Mouse (Mus musculus): Measurements from ENCODE around the gene Ttc23l.

Ttc23l gene

DNA sequence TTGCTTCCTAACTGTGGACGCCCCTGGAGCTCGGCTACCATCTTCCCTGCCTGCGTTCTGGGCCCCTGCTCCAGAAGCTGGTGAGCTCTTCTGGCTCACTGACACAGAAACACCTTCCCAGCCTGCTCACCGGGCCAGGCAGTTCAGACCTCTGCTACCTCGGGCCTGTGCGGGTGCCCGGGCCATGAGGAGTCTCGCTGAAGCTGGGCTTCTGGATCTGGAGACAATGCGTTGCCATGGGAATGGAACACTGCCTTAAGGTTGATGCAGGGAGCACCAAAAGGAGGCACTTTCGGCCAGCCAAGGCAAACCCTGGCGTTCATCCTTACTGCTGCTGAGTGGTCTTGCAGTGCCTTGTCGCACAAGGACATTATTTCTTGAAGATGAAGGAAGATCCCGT is at the start of gene Ttc23l:
Gene Ttc23l (minus strand): TSS at position 204 of the 400 bp plus-strand sequence.
- 87% methylated on average over 13 of the region's 13 CpGs for WGBS

DNA sequence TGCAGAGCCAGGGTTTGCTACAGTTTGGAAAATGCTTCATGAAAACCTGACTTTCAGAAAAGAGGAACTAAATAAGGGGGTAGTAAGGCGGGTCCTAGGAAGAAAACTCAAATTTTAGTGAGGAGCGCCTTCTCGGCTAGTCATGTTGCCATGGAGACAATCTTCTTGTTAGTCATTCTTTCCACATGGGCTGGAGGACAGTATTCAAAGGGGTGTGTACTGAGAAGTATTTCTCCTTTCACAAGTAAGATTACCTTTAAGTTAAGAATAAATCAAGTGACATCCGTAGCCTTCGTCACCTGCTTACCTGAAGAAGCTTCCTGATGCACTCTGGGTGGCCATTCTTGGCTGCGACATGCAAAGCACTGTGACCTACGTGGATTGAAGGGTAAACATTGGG is 40.9 kb upstream of the Ttc23l start:
- WGBS, result 59% methylated on average over 7 of the region's 7 CpGs

DNA sequence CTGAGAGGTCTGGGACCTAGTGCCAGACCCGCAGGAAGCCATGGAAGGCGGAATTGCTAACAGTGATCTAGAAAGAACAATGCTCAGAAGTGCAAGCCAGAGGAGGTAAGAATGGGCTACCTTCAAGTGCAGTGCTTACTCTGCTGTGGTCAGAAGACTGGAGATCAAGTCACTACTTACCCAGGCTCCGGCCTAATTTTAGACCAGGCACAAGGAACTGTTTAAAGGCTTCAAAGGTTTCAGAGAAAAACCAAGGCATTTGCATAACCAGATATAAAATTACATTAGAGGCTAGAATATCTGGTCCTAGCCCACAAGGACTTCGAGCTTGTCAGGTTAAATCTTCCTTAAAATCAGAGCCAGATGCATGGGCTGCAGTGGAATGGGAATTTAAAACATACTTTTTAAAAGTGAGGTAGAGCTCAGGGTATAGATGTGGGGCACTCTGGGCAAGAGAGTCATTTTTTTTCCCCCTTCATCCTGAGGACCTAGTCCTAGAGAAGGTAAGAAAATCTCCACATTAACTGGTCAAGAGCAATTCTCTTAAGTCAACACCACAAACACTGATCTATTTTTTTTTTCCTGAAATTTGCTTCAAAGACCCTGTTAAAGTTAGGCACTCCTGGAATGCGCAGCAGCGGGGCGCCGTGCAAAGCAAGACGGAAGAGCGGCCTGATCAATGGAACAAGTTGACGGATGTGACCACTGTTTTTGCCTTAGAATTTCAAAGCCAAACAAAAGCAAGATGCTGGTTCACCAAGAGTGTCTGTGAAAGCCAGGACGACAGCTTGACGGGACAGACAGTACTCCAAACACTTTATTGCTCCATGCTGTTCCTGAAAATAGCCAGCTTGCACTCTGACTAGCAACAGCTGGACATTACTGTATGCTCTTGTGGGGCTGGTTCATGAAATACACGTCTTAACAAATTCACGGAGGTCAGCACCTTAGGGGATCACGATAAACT is 40.1 kb upstream of the Ttc23l start:
- WGBS, result 77% methylated on average over 16 of the region's 16 CpGs

DNA sequence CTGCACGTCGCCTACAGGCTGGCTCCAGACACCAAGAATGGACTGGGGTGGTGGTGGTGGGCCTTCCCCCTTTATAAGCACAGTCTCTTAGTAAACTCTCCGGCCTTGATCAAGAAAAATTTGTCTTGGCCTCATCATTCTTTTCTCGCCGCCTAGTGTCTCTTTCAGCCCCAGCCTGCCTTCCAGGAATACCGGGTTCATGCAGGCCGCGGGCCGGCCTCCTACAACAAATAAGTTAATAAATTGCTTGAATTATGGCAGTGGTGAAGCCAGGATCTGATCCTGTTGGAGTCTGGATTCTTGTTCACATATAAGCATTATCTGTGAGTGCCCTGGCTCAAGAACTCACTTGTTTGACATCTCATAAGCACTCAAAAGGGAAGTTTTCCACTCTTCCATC is 38.4 kb upstream of the Ttc23l start:
- WGBS, result 95% methylated on average over 9 of the region's 9 CpGs

DNA sequence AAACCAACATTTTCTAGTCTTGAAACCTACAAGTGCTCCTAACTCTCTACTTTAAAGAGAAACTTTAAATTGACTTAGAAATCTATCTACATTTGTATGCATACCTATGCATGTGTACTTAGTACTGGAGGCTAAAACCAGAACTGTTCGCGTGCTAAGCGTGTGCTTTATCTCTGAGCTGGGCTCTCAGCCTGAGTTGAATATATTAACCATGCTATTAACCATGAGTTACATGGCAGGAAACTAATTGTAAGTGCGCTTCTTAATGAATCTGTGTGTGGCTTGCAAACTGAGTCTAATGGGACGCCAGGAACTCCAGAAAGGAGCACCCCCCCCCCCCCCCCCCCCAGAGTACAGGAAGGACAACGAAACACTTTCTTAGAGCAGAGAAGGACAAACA is 36.9 kb upstream of the Ttc23l start:
- 64% methylated on average over 6 of the region's 6 CpGs for WGBS

DNA sequence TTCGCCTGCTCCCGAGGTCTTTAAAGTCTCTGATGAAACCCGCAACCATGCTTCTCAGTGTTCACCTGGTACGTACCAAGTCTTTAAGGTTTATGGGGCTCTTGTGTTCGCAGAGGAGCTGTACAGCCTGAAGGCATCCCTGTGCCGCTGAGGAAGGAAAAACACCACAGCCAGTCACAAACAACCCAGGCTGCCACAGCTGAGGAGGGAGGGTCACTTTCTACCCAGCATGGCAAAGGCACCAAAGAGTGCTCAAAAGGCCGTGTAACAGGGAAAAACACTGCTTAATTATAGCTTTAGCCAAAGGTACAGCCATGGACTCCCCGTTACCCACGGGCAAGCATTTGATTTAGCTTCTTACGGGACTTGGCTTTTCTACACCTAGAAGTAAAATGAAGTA is 36.4 kb upstream of the Ttc23l start:
- WGBS, result 81% methylated on average over 10 of the region's 10 CpGs

DNA sequence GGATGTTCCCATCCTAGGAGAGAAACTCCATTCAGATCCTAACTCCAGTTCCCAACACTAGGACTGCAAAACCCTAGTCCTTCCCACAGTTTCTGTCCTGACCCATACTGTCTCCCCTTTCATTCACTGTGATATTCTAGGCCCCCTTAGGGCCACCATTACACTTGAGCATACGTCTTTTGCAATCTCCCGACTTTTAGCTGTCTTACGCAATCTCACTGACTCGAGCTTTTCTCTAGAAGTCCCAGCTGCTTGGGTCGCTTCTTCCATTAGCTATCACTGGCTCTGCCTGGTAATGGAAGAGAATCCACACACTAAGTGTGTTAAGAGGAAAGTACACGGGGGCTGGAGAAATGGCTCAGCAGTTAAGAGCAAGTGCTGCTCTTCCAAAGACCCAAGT is 34.6 kb upstream of the Ttc23l start:
- WGBS, result 93% methylated on average over 6 of the region's 6 CpGs

DNA sequence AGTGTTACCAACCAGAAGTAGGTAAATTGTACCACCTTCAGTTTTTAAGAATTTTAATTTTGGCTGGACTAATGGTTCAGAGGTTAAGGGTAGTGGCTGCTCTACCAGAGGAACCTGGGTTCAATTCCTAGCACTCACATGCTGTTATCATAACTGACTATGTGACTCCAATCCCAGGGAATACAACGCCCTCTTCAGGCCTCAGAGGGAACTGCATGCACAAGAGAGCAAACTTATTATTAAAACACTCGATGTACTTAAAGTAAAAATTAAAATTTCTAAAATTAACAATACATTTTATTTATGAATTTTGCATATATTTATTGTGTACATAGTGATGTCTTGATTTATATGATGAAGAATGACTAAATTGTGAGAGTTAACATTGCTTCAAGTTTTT is 28.1 kb upstream of the Ttc23l start:
- 84% methylated on average over 2 of the region's 2 CpGs for WGBS

DNA sequence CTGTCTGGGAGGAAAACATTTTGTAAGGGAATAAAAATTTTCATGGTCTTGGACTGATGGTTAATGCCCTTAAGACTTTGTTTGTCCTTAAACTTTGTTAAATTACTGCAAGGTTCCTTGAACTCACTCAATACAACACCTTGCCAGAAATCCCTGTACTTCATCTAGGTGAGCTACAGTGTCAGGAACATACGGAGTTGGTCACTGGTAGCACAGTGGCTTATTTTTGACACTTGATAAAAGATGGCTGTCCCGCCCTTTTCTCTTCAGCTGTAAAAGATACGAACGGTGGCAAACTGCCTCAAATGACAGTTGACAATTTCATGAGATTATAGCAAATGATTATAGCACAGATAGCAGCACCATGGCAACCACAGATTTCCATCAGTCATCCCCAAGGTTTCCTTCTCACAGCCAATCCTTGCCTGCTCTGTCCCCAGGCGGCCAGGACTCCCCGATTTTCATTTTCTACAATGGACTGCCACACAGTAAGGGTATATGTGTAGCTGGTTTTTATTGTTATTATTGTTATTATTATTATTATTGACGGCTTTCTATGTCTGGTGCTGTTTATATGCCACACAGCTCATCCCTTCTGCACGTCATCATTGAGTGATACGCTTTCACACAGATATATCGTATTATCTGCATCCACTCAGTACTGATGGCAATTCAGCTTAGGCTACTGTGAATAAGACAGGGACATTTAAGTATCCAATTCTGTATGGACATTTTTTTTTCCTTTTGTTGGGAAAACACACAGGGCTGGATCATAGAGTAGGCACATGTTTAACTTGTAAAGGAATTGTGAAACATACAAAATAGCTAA is 26.1 kb upstream of the Ttc23l start:
- WGBS, result 77% methylated on average over 10 of the region's 10 CpGs

DNA sequence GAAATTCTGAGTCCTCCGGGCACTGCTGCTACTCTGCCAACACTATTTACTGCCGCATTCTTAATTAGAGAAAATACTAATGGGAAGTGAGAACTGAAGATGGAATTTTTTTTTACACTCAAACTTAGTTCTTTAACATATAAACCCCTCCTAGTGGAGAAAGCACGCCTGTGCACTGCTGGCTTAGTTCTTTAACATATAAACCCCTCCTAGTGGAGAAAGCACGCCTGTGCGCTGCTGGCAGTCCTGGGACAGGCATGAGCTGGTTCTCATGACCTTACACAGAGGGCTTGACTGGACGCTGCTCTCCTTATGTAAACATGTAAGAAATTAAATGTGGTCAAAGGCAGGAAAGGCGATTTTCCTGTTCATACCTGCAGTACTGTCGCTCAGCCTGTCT is 24.9 kb upstream of the Ttc23l start:
- 51% methylated on average over 8 of the region's 8 CpGs for WGBS

DNA sequence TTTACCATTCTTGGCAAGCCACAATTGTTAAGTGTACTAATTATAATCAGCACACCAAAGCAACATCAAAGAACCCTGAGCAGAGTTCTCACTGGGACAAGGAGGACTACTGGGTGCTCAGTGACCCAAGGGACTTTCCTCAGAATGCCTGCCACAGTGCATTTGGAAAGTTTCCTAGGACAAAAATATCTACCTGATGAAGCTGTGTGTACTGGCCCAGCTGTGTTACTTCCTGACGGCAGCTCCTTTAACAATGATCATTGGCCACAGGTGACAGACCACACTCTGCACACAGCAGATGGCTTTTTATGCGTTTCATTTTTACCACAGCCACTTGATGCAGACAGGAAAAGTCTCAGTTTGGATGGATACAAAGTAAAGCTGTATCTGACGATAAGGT is 20.7 kb upstream of the Ttc23l start:
- WGBS, result 61% methylated on average over 3 of the region's 3 CpGs

DNA sequence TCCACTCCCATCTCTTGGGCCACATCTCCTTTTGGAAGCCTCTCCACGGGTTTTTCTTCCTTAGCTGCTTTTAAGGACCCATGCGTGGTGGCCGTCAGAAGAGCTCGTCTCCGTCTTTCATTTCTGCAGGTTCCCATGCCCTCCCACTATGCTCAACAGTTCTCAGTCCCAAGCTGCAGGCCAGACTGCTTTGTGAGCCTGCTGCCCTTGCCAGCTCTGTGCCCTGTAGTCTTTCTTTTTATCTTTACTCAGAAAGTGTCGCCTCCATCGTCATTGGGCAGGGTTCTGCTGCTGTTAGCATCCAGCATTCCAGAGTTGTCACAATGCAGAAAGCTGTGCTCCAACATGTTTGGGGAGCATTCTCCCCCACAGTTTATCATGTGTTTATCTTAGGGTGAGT is 8.0 kb upstream of the Ttc23l start:
- 77% methylated on average over 7 of the region's 7 CpGs for WGBS

DNA sequence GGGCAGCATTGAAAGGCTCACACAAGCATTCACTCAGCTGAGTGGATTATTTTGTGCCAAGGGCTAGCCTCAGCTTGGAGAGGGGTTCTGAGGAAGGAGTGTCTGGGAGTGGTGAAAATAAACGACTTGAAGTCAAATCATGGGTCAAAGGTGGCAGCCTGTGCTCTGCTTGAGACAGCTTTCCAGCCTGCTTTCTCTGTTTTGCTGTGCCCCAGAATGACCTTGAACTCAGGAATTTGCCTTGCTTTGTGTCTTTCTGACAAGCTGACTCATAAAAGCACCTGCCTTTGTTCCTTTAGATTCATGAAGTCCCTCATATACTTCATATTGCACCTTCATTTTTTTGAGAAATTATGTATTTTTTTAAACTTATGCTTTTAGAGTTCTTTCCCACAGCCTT is 5.7 kb upstream of the Ttc23l start:
- WGBS, result 59% methylated on average over 1 of the region's 1 CpGs

DNA sequence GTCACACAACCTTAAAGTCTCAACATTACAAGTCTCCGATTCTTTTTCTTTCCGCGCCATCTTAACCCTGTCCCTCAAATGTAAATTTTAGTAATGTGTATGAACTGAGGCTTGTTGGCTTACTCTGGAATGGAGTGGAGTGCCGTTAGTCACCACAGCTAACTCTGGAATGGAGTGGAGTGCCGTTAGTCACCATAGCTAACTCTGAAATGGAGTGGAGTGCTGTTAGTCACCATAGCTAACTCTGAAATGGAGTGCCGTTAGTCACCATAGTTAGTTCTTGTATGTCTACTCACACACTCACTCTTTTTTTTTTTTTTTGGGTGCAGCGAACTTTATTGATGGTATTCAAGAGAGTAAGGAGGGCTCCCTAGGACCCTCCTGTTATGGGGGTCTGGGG is 1.5 kb upstream of the Ttc23l start:
- WGBS, result 90% methylated on average over 7 of the region's 7 CpGs

DNA sequence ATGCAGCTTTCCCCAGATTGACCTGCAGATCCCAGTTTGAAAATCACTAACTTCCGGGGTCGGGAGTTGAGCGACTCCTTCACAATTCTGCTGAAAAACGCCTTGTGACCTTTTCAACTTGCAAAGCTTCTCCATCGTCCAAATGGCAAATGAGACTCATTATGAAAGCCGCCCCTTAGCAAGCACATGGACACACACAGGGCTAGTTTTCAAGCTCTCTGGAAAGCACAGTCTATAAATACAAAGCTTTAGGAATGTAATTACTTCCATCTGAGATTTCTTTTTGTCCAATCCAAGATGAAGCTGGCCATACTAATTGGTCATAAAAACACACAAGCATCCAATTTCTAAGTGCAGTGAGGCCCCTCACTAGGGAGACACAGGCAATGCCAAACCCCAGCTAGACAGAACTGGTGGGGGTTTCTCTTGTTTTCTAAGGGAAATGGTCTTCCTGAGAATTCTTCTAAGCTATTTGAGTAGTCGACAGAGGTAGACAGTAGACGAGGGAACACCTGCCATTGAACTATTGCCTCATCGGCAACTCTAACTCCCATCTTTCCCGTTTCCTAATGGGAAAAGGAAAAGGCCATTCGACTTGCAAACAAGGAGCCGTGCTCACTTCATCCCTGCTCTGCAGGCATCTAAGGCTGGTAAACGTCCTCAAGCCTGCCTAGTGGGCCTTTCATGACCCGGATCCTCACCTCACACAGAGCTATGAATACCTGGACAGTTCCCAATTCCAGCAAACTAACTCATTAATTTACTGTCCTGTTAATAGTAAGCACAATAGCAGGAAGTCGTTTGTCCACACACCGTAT is 18.0 kb downstream of the Ttc23l start:
- 64% methylated on average over 16 of the region's 16 CpGs for WGBS

DNA sequence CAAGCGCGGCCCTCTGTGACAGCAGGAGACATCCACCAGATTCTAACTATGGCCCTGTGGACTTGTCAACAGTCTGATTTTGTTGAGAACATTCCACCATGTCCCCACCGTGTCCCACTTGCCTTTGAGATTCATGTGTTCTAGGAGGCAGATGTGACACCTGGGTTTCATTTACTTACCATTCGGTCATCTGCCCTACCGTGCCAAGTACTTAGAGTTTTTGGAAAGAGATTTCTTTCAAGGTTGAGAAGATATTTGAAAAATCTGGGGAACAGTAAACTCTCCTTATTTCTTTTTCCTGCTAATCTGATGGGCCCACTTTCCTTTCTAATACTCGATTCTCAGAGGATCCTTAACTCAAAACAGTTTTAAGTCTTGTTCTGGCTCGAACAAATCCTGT is 22.5 kb downstream of the Ttc23l start:
- WGBS, result 90% methylated on average over 7 of the region's 7 CpGs

DNA sequence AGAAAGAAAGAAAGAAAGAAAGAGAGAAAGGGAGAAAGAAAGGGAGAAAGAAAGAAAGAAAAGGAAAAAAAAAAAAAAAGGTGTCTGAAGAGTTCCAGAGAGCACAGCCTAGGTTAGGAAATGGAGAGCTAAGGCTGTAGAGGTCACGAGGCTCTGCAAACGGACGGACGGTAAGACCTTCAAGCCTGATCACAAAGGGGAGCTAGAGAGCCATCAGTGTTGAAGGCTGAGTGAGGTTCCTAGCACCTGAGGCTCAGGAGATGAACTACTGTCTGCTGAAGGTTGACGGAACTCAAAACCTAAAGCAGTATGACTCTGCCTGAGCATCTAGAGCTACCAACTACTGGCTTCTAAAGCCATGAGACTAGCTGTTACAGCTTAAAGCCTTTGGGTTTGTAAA is 23.9 kb downstream of the Ttc23l start:
- WGBS, result 96% methylated on average over 5 of the region's 5 CpGs

DNA sequence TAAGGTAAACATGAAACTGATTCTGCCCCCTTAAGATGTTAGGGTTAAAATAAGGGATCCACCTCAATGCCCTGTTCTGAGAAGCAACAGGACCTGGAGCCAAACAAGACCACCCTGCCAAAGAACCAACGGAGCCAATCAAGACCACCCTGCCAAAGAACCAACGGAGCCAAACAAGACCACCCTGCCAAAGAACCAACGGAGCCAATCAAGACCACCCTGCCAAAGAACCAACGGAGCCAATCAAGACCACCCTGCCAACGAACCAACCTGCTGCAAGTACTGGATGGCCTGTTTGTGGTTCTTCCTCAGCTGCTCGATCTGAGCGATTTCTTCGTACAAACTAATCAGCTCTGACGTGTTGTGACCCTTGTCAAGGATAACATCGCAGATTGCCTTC is 25.1 kb downstream of the Ttc23l start:
- WGBS, result 69% methylated on average over 10 of the region's 10 CpGs

DNA sequence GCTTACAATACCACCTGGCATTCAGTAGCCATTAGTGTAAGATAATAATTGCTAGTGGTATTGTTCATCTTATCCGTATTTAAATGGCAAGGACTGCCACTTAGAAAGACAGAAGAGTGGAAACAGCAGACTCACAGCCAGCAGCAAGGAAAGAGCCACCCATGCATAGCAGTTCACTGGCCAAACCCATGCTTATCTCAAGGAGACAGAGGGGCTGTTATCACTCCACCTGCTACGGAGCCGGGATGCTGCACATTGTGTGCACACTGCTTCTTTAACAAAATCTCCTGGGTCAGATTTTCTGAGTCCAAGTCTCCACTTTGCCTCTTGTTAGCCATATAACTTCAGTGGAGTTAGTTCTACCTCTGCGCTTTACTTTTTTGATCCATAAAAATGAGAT is 27.1 kb downstream of the Ttc23l start:
- 92% methylated on average over 4 of the region's 4 CpGs for WGBS

DNA sequence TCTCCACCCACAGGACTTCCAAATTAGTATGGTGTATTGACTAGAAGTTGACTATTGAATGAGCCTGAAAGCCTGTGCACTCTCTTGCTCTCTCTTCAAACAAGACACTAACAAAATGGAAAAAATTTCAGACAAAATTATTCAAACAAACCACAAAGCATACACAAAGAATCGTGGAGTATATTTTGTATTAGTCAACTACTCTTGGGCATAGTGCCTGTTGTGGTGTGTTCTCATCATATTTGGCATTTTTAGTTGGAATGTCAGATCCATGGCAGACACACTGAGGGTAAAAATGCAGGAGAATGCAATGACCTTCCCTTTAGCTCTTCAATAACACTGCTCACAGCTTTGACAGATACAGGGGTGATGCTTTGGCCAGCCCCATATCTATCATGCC is 32.6 kb downstream of the Ttc23l start:
- 77% methylated on average over 1 of the region's 1 CpGs for WGBS

DNA sequence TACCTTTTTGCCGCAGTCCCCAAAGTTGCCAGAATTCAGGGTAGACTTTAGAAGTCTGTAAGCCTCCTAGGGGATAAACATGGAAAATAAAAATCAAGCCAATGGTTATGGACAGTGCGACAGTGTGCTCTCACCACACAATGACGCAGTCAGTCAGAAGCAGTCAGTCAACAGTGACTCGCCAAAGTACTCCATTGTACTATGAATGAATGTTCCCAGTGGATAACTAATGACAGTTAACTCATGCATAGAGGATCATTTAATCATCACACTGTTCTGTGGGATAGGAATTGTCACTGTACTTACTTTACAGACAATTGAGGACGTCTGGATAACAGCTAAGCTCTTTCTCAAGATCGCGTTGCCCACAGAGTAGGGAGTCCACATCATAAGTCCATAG is 43.3 kb downstream of the Ttc23l start:
- 74% methylated on average over 7 of the region's 7 CpGs for WGBS

DNA sequence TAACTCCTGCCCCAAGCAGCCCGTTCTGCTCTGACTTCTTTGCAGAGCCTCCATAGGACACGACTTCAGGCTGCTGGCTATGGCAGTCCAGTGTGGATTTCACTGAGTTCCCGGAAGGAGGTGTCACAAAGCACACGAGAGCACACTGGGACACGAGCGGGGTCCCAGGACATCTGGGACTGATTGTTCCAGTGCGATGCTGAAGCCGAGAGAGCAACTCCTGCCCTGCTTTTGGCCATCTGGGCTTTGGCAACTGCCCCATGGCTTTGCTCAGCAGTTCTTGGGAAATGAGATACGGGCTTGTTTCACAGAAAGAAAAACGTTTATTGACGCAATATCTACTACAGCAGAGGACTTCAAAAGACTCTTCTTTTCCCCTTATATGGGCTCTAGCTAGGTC is 52.4 kb downstream of the Ttc23l start:
- 61% methylated on average over 11 of the region's 11 CpGs for WGBS
